Mouse (Mus musculus) hindbrain, embryonic 11.5 days (tissue): ENCODE results near the gene Fndc10. TPM values are rescaled to one million over a fixed set of nuclear protein-coding genes. Genes with fewer than 3 reads are reported as not detected.
"Not testable (repeated sequence)": the region's sequence is repeated elsewhere in the genome, so short reads cannot be mapped to it uniquely, and the experiment has no call there.

ENCODE experiments used
- ATAC-seq: fragments of 200-750 bp; cut with Nextera tagmentation; 2 replicates; pipeline ENCODE4 v1.8.0; 2017; ENCODE audit warnings: mild to moderate bottlenecking, moderate TSS enrichment, moderate library complexity; ENCODE audit not compliant: low FRiP score
- DNase-seq: peaks from one replicate; pipeline ENCODE4 v3.0.0-alpha.2; 2015; ENCODE audit warnings: low spot score
- H3K27ac ChIP-seq: fragments of 300-500 bp; sonication (generic); 2 replicates; pipeline ENCODE4 v1.5.1; 2014; ENCODE audit warnings: mild to moderate bottlenecking, low read depth, low read length
- H3K27me3 ChIP-seq: fragments of 300-500 bp; sonication (generic); 2 replicates; pipeline ENCODE4 v1.6.1; 2014; ENCODE audit warnings: mild to moderate bottlenecking, low read length, moderate library complexity, mixed read lengths; ENCODE audit not compliant: control insufficient read depth, insufficient read depth
- H3K36me3 ChIP-seq: fragments of 300-500 bp; sonication (generic); 2 replicates; pipeline ENCODE4 v1.6.1; 2014; ENCODE audit warnings: mild to moderate bottlenecking, low read length, moderate library complexity, mixed read lengths; ENCODE audit not compliant: control insufficient read depth, insufficient read depth
- H3K4me1 ChIP-seq: fragments of 300-500 bp; sonication (generic); replicated peaks from 2 replicates; pipeline ENCODE4 v1.6.1; 2014; ENCODE audit warnings: low read length, mixed read lengths; ENCODE audit not compliant: control insufficient read depth, insufficient read depth
- H3K4me2 ChIP-seq: fragments of 300-500 bp; sonication (generic); replicated peaks from 2 replicates; pipeline ENCODE4 v1.6.1; 2014; ENCODE audit warnings: mild to moderate bottlenecking, low read depth, low read length
- H3K4me3 ChIP-seq: fragments of 300-500 bp; sonication (generic); 2 replicates; pipeline ENCODE4 v1.5.1; 2014; ENCODE audit warnings: low read depth, low read length
- H3K9ac ChIP-seq: fragments of 300-500 bp; sonication (generic); 2 replicates; pipeline ENCODE4 v1.6.1; 2014; ENCODE audit warnings: low read depth, low read length
- H3K9me3 ChIP-seq: fragments of 300-500 bp; sonication (generic); 2 replicates; pipeline ENCODE4 v1.6.1; 2016; ENCODE audit warnings: low read length; ENCODE audit not compliant: control insufficient read depth
- WGBS: fragments of 180-500 bp; shearing (Covaris S2); extraction: QIAGEN DNeasy Blood & Tissue Kit; methylation state at CpG from one replicate; pipeline ENCODE4 v1.1.7; 2014; 5-methylcytosine and 5-hydroxymethylcytosine counted together
- polyA plus RNA-seq: library from polyadenylated mRNA; unstranded; fragments of >200 nt; fragmentation: Nextera tagmentation; extraction: Ambion mirVana; gene quantifications from 2 replicates; pipeline ENCODE4 v1.2.1, GENCODE M21; 2014

Fndc10 gene
- polyA plus RNA-seq, result 1.6 and 1.8 TPM in 2 replicates

GRCm38 (mm10) chr4:155694111-155694481 is at the start of gene Fndc10:
TSS of gene Fndc10 (plus strand) at chr4:155694342.
- H3K36me3 ChIP-seq, result no peaks in the 10 kb centered on the region
- H3K4me2 ChIP-seq, result peak within 1 kb of the TSS; percentile 93
- peak; percentile 80 for DNase-seq
- ATAC-seq, result peak; percentile 83
- H3K9ac ChIP-seq, result peak within 1 kb of the TSS; percentile 80
- H3K27me3 ChIP-seq, result peaks cover 12% of the 10 kb centered on the region
- H3K27ac ChIP-seq, result peak within 1 kb of the TSS; percentile 69; the same call in 1 of the 2 replicates
- whole genome bisulfite sequencing, result under 1% methylated on average over 24 of the region's 47 CpGs
- H3K9me3 ChIP-seq, result no peaks in the 10 kb centered on the region
- H3K4me1 ChIP-seq, result no peaks in the 10 kb centered on the region; the same call in 1 of the 2 replicates
- H3K4me3 ChIP-seq, result peak within 1 kb of the TSS; percentile 67

GRCm38 (mm10) chr4:155645308-155645707 is 48.8 kb upstream of the Fndc10 start, which contains the start of gene Gm10563:
TSS of gene Gm10563 (minus strand) at chr4:155645408.
- H3K36me3 ChIP-seq, result peaks cover 16% of the 10 kb centered on the region
- H3K4me2 ChIP-seq, ATAC-seq, H3K4me3 ChIP-seq, H3K27ac ChIP-seq, H3K9ac ChIP-seq, H3K27me3 ChIP-seq, H3K4me1 ChIP-seq, DNase-seq, H3K9me3 ChIP-seq: not testable (repeated sequence)
- 100% methylated on average over 2 of the region's 2 CpGs for WGBS

- Histone ChIP-seq H3K4me1 (no peaks in the 10 kb centered on the region), H3K9me3 (no peaks in the 10 kb centered on the region), H3K27ac (no peak overlapping the region), H3K9ac (no peak overlapping the region), H3K27me3 (no peaks in the 10 kb centered on the region), H3K4me3 (no peak overlapping the region), H3K4me2 (no peak overlapping the region), H3K36me3 (peaks cover 12% of the 10 kb centered on the region)
- no peak for DNase-seq
- no peak for ATAC-seq
- 96% methylated on average over 5 of the region's 5 CpGs for WGBS
Measured at GRCm38 (mm10) chr4:155645721-155646120, 48.4 kb upstream of the Fndc10 start.

- Histone ChIP-seq H3K36me3 (peaks cover 10% of the 10 kb centered on the region), H3K27ac (no peak overlapping the region), H3K4me2 (no peak overlapping the region), H3K4me1 (peaks cover 5% of the 10 kb centered on the region), H3K4me3 (no peak overlapping the region), H3K9ac (no peak overlapping the region), H3K27me3 (peaks cover 33% of the 10 kb centered on the region), H3K9me3 (no peaks in the 10 kb centered on the region)
- 94% methylated on average over 11 of the region's 11 CpGs for WGBS
- ATAC-seq (no peak), DNase-seq (no peak)
Measured at GRCm38 (mm10) chr4:155649355-155649754, 44.8 kb upstream of the Fndc10 start.

GRCm38 (mm10) chr4:155651553-155652269 is 42.4 kb upstream of the Fndc10 start:
- 65% methylated on average over 15 of the region's 15 CpGs for WGBS
- no peak overlapping the region for H3K27ac ChIP-seq
- H3K9ac ChIP-seq, result no peak overlapping the region
- no peak overlapping the region for H3K4me3 ChIP-seq
- peak; percentile 4 for DNase-seq
- no peak for ATAC-seq
- peaks cover 50% of the 10 kb centered on the region for H3K27me3 ChIP-seq
- H3K4me1 ChIP-seq, result peaks cover 14% of the 10 kb centered on the region
- no peak overlapping the region for H3K4me2 ChIP-seq
- no peaks in the 10 kb centered on the region for H3K9me3 ChIP-seq
- H3K36me3 ChIP-seq, result peaks cover 7% of the 10 kb centered on the region

- H3K9ac ChIP-seq, result peak overlapping the region; percentile 58
- H3K27me3 ChIP-seq, result peaks cover 50% of the 10 kb centered on the region
- H3K4me1 ChIP-seq, result peaks cover 14% of the 10 kb centered on the region
- DNase-seq, result peak; percentile 23
- H3K36me3 ChIP-seq, result peaks cover 5% of the 10 kb centered on the region
- H3K4me2 ChIP-seq, result peak overlapping the region; percentile 66
- H3K4me3 ChIP-seq, result peak overlapping the region; percentile 32
- no peaks in the 10 kb centered on the region for H3K9me3 ChIP-seq
- no peak for ATAC-seq
- no peak overlapping the region for H3K27ac ChIP-seq
- 23% methylated on average over 35 of the region's 36 CpGs for WGBS
Measured at GRCm38 (mm10) chr4:155652283-155653085, 41.7 kb upstream of the Fndc10 start.

- no peaks in the 10 kb centered on the region for H3K9me3 ChIP-seq
- ATAC-seq (peak; percentile 61), DNase-seq (no peak)
- peaks cover 50% of the 10 kb centered on the region for H3K27me3 ChIP-seq
- H3K4me1 ChIP-seq, result peaks cover 14% of the 10 kb centered on the region
- H3K4me2 ChIP-seq, result peak within 1 kb of the TSS; percentile 66
- H3K9ac ChIP-seq, result peak within 1 kb of the TSS; percentile 58
- under 1% methylated on average over 33 of the region's 33 CpGs for WGBS
- peak within 1 kb of the TSS; percentile 32 for H3K4me3 ChIP-seq
- no peak within 1 kb of the TSS for H3K27ac ChIP-seq
- peaks cover 2% of the 10 kb centered on the region; the same call in 1 of the 2 replicates for H3K36me3 ChIP-seq
Measured at GRCm38 (mm10) chr4:155653086-155653450, 41.1 kb upstream of the Fndc10 start, which contains the start of gene Mmp23. TSS of gene Mmp23 (minus strand) at chr4:155653384.

- Histone ChIP-seq H3K4me3 (peak overlapping the region; percentile 32), H3K27me3 (peaks cover 50% of the 10 kb centered on the region), H3K4me1 (peaks cover 14% of the 10 kb centered on the region), H3K9me3 (no peaks in the 10 kb centered on the region), H3K4me2 (peak overlapping the region; percentile 66), H3K9ac (peak overlapping the region; percentile 58), H3K36me3 (no peaks in the 10 kb centered on the region; the same call in 1 of the 2 replicates), H3K27ac (no peak overlapping the region)
- peak; percentile 30; the same call in 1 of the 2 replicates for ATAC-seq
- 2% methylated on average over 31 of the region's 31 CpGs for WGBS
- DNase-seq, result peak; percentile 70
Measured at GRCm38 (mm10) chr4:155653451-155654182, 40.5 kb upstream of the Fndc10 start.
